Mouse (Mus musculus) cortical plate, adult 2 months (tissue): ENCODE measurements around the gene Mis18bp1. TPM values are rescaled to one million over a fixed set of nuclear protein-coding genes. Genes with fewer than 3 reads are reported as not detected.
"Not testable (repeated sequence)": the region's sequence is repeated elsewhere in the genome, so short reads cannot be mapped to it uniquely, and the experiment has no call there.

ENCODE experiments used
- H3K27ac ChIP-seq: fragments of 200-500 bp; 2 replicates; pipeline ENCODE4 v1.5.1; 2012; ENCODE audit warnings: low read length, control low read depth, inconsistent platforms; ENCODE audit not compliant: insufficient read depth
- H3K4me1 ChIP-seq: fragments of 200-500 bp; 2 replicates; pipeline ENCODE4 v1.6.1; 2011; ENCODE audit warnings: low read length; ENCODE audit not compliant: control insufficient read depth, insufficient read depth
- H3K4me3 ChIP-seq: fragments of 200-500 bp; 2 replicates; pipeline ENCODE4 v1.5.1; 2011; ENCODE audit warnings: mild to moderate bottlenecking, low read length, control low read depth; ENCODE audit not compliant: insufficient read depth
- CTCF ChIP-seq: fragments of 200-500 bp; IDR thresholded peaks from 2 replicates; pipeline ENCODE4 v1.5.1; 2011; ENCODE audit warnings: mild to moderate bottlenecking, control low read depth, low read length; ENCODE audit not compliant: insufficient read depth; ENCODE audit errors: extremely low read depth
- POLR2A ChIP-seq: fragments of 200-500 bp; IDR thresholded peaks from 2 replicates; pipeline ENCODE4 v1.6.1; 2011; ENCODE audit warnings: mild to moderate bottlenecking, low read length, control low read depth; ENCODE audit not compliant: insufficient read depth; ENCODE audit errors: extremely low read depth
- polyA plus RNA-seq: library from polyadenylated mRNA; depleted of rRNA; stranded (reverse); fragments of >200 nt; gene quantifications from 2 replicates; pipeline ENCODE4 v1.2.3, GENCODE M21; 2012; rRNA removed

Gene Mis18bp1
- polyA plus RNA-seq, 1 experiment: 0.56 TPM

- TF ChIP-seq CTCF (no peak), POLR2A (no peak)
- H3K27ac ChIP-seq: no peak overlapping the region
- H3K4me1 ChIP-seq: no peaks in the 10 kb centered on the region
- no peak overlapping the region for H3K4me3 ChIP-seq
Measured at GRCm38 (mm10) chr12:65119451-65119850, 53.0 kb downstream of the Mis18bp1 start.

GRCm38 (mm10) chr12:65118968-65119367 lies 53.4 kb downstream of the Mis18bp1 start:
- Histone ChIP-seq H3K4me1 (no peaks in the 10 kb centered on the region), H3K4me3 (no peak overlapping the region), H3K27ac (no peak overlapping the region)
- no peak for TF ChIP-seq POLR2A
- no peak for TF ChIP-seq CTCF

- not testable (repeated sequence) for H3K4me3 ChIP-seq, H3K4me1 ChIP-seq, H3K27ac ChIP-seq
Measured at GRCm38 (mm10) chr12:65114978-65115377, 57.4 kb downstream of the Mis18bp1 start.

GRCm38 (mm10) chr12:65113925-65114324 lies 58.5 kb downstream of the Mis18bp1 start:
- no peak for TF ChIP-seq POLR2A
- TF ChIP-seq CTCF: no peak
- Histone ChIP-seq H3K4me1 (no peaks in the 10 kb centered on the region), H3K27ac (no peak overlapping the region), H3K4me3 (no peak overlapping the region)

GRCm38 (mm10) chr12:65112811-65113210 lies 59.6 kb downstream of the Mis18bp1 start:
- Histone ChIP-seq H3K4me3 (no peak overlapping the region), H3K4me1 (no peaks in the 10 kb centered on the region), H3K27ac (no peak overlapping the region)
- TF ChIP-seq POLR2A: no peak
- no peak for TF ChIP-seq CTCF

GRCm38 (mm10) chr12:65111503-65111902 lies 60.9 kb downstream of the Mis18bp1 start:
- Histone ChIP-seq H3K27ac (no peak overlapping the region), H3K4me3 (no peak overlapping the region), H3K4me1 (no peaks in the 10 kb centered on the region; the same call in 1 of the 2 replicates)
- no peak for TF ChIP-seq POLR2A
- TF ChIP-seq CTCF: no peak

GRCm38 (mm10) chr12:65108746-65109145 lies 63.7 kb downstream of the Mis18bp1 start:
- H3K27ac ChIP-seq: no peak overlapping the region
- H3K4me1 ChIP-seq: no peaks in the 10 kb centered on the region; the same call in 1 of the 2 replicates
- no peak overlapping the region for H3K4me3 ChIP-seq
- TF ChIP-seq POLR2A: no peak
- no peak for TF ChIP-seq CTCF

Other genes with a start within 250 kb of the Mis18bp1 start
- 10.6 and 11.2 TPM in 2 replicates for gene Klhl28, start 207.1 kb downstream of the Mis18bp1 start, polyA plus RNA-seq
- gene Togaram1, start 206.8 kb downstream of the Mis18bp1 start, polyA plus RNA-seq: 21.4 and 24.2 TPM in 2 replicates
- 39.3 and 45.6 TPM in 2 replicates for gene Prpf39, start 136.3 kb downstream of the Mis18bp1 start, polyA plus RNA-seq
- gene Fkbp3, start 98.6 kb downstream of the Mis18bp1 start, polyA plus RNA-seq: 244 and 271 TPM in 2 replicates
- gene Fancm, start 97.0 kb downstream of the Mis18bp1 start, polyA plus RNA-seq: 5.8 and 6.1 TPM in 2 replicates
- gene Wdr20rt, start 52.9 kb upstream of the Mis18bp1 start, polyA plus RNA-seq: not detected in 2 replicates